Mouse (Mus musculus) E14TG2a.4 (cell line): ENCODE measurements around the gene Tbc1d1.

Source experiments
- CTCF ChIP-seq: conservative IDR thresholded peaks from 2 replicates; pipeline ENCODE4 v1.5.1; 2014; ENCODE audit warnings: low read length
- NANOG ChIP-seq: IDR thresholded peaks from 2 replicates; pipeline ENCODE4 v1.6.1; 2014; ENCODE audit warnings: borderline replicate concordance, low read length, mixed read lengths
- POU5F1 ChIP-seq: IDR thresholded peaks from 2 replicates; pipeline ENCODE4 v1.6.1; 2014; ENCODE audit warnings: low read length, borderline replicate concordance

DNA sequence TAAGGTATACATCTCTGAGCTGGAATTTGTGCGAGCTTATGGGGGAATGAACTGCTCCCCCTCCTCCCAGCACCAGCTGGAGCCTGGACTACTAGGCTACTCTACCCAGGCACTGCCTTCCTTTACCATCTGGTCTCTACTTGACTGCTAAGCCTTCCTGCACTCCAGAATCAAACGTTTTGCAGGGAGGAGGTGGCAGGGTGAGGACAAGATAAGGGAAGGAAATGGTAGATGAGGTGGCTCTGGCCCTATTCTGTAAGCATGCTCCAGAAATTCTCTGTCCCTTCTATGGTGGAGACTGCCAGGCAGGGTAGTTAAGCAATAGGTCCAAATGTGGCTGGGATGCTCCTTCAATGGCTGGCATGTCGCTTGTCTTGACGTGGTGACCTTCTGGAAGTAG lies 2.4 kb downstream of the Tbc1d1 start:
- TF ChIP-seq CTCF, result no peak
- TF ChIP-seq POU5F1, result no peak
- TF ChIP-seq NANOG, result no peak
